Mouse (Mus musculus): Measurements from ENCODE around the gene Sri.
A peak's percentile ranks its signal among the peaks of the same experiment; 100 is the strongest.
"Not testable (repeated sequence)": the region's sequence is repeated elsewhere in the genome, so short reads cannot be mapped to it uniquely, and the experiment has no call there.

The Sri gene

DNA sequence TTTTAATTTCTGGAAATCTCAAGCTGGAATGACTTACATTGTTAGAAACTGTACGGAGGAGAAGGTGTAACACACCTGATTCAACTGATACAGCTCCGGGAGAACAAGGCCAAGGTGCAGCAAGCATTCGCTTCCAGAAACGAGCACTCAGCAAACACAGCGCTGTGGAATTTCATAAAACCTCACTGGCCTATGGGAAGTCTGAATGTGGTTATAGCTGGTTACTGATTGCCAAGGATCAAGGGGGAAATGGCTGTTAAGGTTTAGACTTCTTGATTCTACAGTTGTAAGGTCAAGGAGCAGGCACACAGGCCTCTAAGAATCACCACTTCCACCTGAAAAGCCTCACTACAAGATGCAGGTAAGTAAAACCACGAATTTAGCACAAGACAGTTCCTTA lies at the start of gene Sri:
TSS of gene Sri (plus strand) at position 224 of the 400 bp plus-strand sequence.
- no peak for DNase-seq (ENCODE audit: low read depth, low spot score)
- no peaks in the 10 kb centered on the region for H3K36me3 ChIP-seq (ENCODE audit: control insufficient read depth, insufficient read depth, low read length, poor library complexity, severe bottlenecking)
- no peaks in the 10 kb centered on the region for H3K27me3 ChIP-seq (ENCODE audit: control insufficient read depth, insufficient read depth, low read length, poor library complexity, severe bottlenecking)

DNA sequence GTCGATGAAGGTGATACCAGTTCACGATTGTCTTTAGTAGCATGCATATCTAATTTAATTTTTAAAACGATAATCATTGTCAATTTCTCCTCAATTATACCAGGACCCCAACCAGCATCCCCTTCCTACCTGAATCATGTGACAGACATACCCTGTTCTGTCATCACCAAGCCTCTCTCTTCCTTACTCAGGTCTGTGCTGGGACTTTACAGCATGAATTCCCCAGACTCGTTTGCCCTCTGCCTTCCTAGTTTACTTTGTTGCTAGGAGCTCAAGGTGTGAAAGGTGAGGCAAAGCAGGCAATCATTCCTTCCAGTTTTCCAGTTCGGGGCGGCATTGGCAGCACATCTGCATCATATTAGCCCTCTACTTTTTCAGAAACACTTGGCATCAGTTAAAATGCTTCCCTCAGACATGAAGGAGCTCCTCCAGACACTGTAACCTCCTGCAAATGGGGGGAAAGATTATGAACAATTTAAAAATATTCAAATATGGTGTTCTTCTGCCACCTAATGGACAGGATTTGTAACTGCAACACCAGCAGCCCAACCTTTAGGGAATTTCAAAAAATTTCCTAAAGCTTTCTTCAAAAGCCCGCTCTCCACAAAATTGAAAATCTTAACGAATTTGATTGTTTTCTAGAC lies 49.4 kb upstream of the Sri start:
- peak; percentile 32 for DNase-seq (ENCODE audit: low read depth, low spot score)
- H3K27me3 ChIP-seq (ENCODE audit: control insufficient read depth, insufficient read depth, low read length, poor library complexity, severe bottlenecking), result no peaks in the 10 kb centered on the region
- H3K36me3 ChIP-seq (ENCODE audit: control insufficient read depth, insufficient read depth, low read length, poor library complexity, severe bottlenecking), result no peaks in the 10 kb centered on the region

DNA sequence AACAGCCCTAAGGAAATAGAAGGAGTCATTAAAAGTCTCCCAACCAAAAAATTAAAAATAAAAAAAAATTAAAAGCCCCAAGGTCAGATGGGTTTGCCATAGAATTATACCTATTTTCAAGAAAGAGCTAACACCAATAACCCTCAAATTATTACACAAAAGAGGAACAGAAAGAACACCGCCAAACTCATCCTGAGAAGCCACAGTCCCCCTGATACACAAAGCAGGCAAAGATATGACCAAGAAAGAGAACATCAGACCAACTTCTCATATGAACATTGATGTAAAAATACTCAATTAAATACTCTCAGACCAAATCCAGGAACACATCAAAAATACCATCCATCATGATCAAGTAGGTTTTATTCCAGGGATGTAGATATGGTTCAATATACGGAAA lies 48.8 kb upstream of the Sri start:
- no peak for DNase-seq (ENCODE audit: low read depth, low spot score)
- Histone ChIP-seq H3K36me3 (ENCODE audit: control insufficient read depth, insufficient read depth, low read length, poor library complexity, severe bottlenecking) (no peaks in the 10 kb centered on the region), H3K27me3 (ENCODE audit: control insufficient read depth, insufficient read depth, low read length, poor library complexity, severe bottlenecking) (no peaks in the 10 kb centered on the region)

DNA sequence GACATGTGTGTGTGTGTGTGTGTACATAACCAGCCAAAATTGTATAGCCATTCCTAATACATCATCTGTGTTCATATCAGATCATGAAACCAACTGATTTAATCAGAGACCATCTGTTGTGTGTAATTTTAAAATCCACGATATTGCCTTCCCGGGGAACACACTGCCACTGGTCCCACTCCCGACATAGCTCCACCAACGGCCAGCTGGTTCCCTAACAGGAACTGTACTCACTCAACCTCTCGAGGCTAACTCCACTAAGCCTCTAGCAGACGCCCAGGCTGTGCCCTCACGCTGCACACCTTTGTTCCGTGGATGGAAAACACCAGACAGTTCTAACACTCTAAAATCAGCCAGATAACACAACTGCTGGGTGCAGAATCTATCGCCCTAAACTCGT lies 45.4 kb upstream of the Sri start:
- no peaks in the 10 kb centered on the region for H3K27me3 ChIP-seq (ENCODE audit: control insufficient read depth, insufficient read depth, low read length, poor library complexity, severe bottlenecking)
- H3K36me3 ChIP-seq (ENCODE audit: control insufficient read depth, insufficient read depth, low read length, poor library complexity, severe bottlenecking), result no peaks in the 10 kb centered on the region
- no peak for DNase-seq (ENCODE audit: low read depth, low spot score)

DNA sequence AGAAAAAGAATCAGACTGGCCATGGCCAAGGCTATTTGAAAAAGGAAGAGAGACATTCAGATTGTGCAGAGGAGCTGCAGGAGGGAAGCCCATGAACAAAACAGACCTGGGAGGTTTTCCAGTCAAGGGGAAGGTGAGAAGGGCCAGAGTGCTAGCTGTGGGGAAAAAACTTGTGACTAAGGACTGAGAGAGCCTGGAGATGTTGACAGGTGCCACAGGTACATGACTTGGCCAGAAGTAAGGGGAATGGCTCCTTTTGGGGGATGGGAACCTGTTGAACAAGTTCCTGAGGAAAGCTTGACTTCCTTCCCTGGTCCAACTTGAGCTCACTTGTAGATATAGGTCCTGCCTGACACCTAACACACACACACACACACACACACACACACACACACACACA lies 43.1 kb upstream of the Sri start:
- H3K27me3 ChIP-seq (ENCODE audit: control insufficient read depth, insufficient read depth, low read length, poor library complexity, severe bottlenecking), result no peaks in the 10 kb centered on the region
- H3K36me3 ChIP-seq (ENCODE audit: control insufficient read depth, insufficient read depth, low read length, poor library complexity, severe bottlenecking), result no peaks in the 10 kb centered on the region
- DNase-seq (ENCODE audit: low read depth, low spot score), result no peak

- Histone ChIP-seq H3K27me3 (ENCODE audit: control insufficient read depth, insufficient read depth, low read length, poor library complexity, severe bottlenecking) (no peaks in the 10 kb centered on the region), H3K36me3 (ENCODE audit: control insufficient read depth, insufficient read depth, low read length, poor library complexity, severe bottlenecking) (no peaks in the 10 kb centered on the region)
- DNase-seq (ENCODE audit: low read depth, low spot score), result no peak
These were observed 32.6 kb upstream of the Sri start for GRCm38 (mm10) chr5:8013276-8013675.

- DNase-seq (ENCODE audit: low read depth, low spot score); H3K27me3 ChIP-seq (ENCODE audit: control insufficient read depth, insufficient read depth, low read length, poor library complexity, severe bottlenecking); H3K36me3 ChIP-seq (ENCODE audit: control insufficient read depth, insufficient read depth, low read length, poor library complexity, severe bottlenecking): not testable (repeated sequence)
These were observed 11.3 kb upstream of the Sri start for GRCm38 (mm10) chr5:8034596-8034995.

DNA sequence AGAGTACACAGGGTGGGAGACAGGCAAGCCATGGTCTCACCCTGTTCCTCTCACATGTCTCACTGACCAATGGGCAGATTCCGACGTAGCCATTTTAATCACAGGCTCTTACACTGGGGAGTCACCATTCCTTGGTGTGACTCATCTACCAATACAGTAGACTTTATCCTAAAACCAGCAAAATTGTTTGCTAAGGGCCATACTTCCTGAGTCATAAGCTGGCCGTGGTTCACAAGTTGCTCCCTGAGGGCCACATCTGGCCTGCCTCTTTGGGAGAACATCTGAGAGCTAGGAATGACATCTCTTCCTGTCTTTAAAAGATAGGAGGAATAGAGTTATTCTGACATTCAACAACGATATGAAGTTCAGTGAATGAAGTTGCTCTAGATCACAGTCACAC lies 7.9 kb downstream of the Sri start:
- 0 out of 2 replicates have a peak, but pooled peaks cover 5% of the 10 kb centered on the region for H3K36me3 ChIP-seq (ENCODE audit: control insufficient read depth, insufficient read depth, low read length, poor library complexity, severe bottlenecking)
- no peak for DNase-seq (ENCODE audit: low read depth, low spot score)

GRCm38 (mm10) chr5:8055721-8056129 lies 9.8 kb downstream of the Sri start:
- Histone ChIP-seq H3K36me3 (ENCODE audit: control insufficient read depth, insufficient read depth, low read length, poor library complexity, severe bottlenecking) (peaks cover 10% of the 10 kb centered on the region), H3K27me3 (ENCODE audit: control insufficient read depth, insufficient read depth, low read length, poor library complexity, severe bottlenecking) (no peaks in the 10 kb centered on the region)
- DNase-seq (ENCODE audit: low read depth, low spot score), result peak; percentile 63

More for the DNA sequence above, 7.9 kb downstream of the Sri start:
- no peaks in the 10 kb centered on the region for H3K27me3 ChIP-seq (ENCODE audit: control insufficient read depth, insufficient read depth, low read length, poor library complexity, severe bottlenecking)

DNA sequence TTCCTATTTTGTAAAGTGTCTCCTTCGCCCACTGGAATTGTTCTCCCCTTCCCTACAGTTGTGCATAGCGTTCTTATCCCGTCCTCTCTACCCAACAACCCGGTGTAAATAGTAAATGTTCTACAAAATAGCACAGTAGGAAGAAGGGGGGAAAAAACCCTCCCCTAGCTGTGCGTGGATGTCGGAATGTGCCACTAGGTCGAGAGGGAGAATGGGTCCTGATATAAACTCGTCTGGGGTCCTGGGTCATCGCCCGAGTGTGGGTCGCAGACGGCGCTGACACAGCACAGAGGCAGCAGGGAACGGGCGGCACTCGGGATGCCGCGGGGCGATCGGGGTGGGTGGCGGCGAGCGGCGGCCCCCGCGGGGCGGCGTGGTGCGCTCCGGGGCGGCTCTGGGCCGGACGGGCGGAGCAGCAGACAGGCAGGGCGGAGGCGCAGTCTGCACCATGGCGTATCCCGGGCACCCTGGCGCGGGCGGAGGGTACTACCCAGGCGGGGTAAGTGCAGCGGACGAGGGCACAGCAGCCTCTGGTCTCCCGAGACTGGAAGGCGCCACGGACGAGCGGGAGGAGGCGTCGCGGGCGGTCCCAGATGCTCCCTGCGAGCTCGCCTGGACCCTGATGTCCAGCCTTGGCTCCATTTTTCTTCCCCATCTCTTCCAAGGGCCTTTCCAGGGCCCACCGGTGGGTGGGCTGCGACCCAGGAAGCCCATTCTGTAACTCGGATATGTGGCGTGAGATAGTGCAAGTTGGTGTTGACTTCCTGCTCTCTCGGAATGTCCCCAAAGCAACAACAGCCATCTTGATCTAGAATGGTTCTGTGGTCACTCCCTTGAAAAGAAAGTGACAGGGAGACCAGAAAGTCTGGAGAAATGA lies 10.5 kb downstream of the Sri start:
- H3K36me3 ChIP-seq (ENCODE audit: control insufficient read depth, insufficient read depth, low read length, poor library complexity, severe bottlenecking), result peaks cover 10% of the 10 kb centered on the region
- H3K27me3 ChIP-seq (ENCODE audit: control insufficient read depth, insufficient read depth, low read length, poor library complexity, severe bottlenecking), result no peaks in the 10 kb centered on the region
- peak; percentile 82 for DNase-seq (ENCODE audit: low read depth, low spot score)

GRCm38 (mm10) chr5:8057018-8057323 lies 11.1 kb downstream of the Sri start:
- H3K36me3 ChIP-seq (ENCODE audit: control insufficient read depth, insufficient read depth, low read length, poor library complexity, severe bottlenecking), result peaks cover 13% of the 10 kb centered on the region
- peak; percentile 3 for DNase-seq (ENCODE audit: low read depth, low spot score)
- no peaks in the 10 kb centered on the region for H3K27me3 ChIP-seq (ENCODE audit: control insufficient read depth, insufficient read depth, low read length, poor library complexity, severe bottlenecking)

GRCm38 (mm10) chr5:8058056-8058455 lies 12.2 kb downstream of the Sri start:
- Histone ChIP-seq H3K27me3 (ENCODE audit: control insufficient read depth, insufficient read depth, low read length, poor library complexity, severe bottlenecking) (no peaks in the 10 kb centered on the region), H3K36me3 (ENCODE audit: control insufficient read depth, insufficient read depth, low read length, poor library complexity, severe bottlenecking) (peaks cover 14% of the 10 kb centered on the region)

GRCm38 (mm10) chr5:8062469-8062868 lies 16.6 kb downstream of the Sri start:
- H3K36me3 ChIP-seq (ENCODE audit: control insufficient read depth, insufficient read depth, low read length, poor library complexity, severe bottlenecking), result peaks cover 17% of the 10 kb centered on the region
- no peak for DNase-seq (ENCODE audit: low read depth, low spot score)

More at GRCm38 (mm10) chr5:8058056-8058455, 12.2 kb downstream of the Sri start:
- no peak for DNase-seq (ENCODE audit: low read depth, low spot score)

GRCm38 (mm10) chr5:8063207-8063606 lies 17.3 kb downstream of the Sri start:
- no peaks in the 10 kb centered on the region for H3K27me3 ChIP-seq (ENCODE audit: control insufficient read depth, insufficient read depth, low read length, poor library complexity, severe bottlenecking)
- no peak for DNase-seq (ENCODE audit: low read depth, low spot score)
- H3K36me3 ChIP-seq (ENCODE audit: control insufficient read depth, insufficient read depth, low read length, poor library complexity, severe bottlenecking), result peaks cover 17% of the 10 kb centered on the region

More at GRCm38 (mm10) chr5:8062469-8062868, 16.6 kb downstream of the Sri start:
- no peaks in the 10 kb centered on the region for H3K27me3 ChIP-seq (ENCODE audit: control insufficient read depth, insufficient read depth, low read length, poor library complexity, severe bottlenecking)

DNA sequence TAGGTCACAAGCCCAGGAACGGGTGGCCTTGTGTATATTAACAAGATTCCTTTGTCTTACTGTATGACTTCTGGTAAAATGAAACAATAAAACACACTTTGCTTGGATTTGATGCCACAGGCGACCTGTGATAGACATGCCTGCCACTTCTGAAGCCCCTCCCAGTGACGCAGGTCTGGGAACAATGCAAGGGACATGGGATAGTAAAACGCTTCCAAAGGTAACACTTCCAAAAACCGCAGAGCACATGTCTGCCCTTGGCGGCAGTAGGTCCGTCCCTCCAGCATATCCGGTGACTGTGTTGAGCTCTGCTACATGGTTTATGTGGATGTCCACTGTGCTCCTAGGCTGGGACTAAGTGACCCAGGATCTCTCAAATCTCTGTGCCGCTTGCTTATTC lies 27.5 kb downstream of the Sri start:
- no peaks in the 10 kb centered on the region for H3K27me3 ChIP-seq (ENCODE audit: control insufficient read depth, insufficient read depth, low read length, poor library complexity, severe bottlenecking)
- DNase-seq (ENCODE audit: low read depth, low spot score), result no peak

More for the DNA sequence above, 27.5 kb downstream of the Sri start:
- H3K36me3 ChIP-seq (ENCODE audit: control insufficient read depth, insufficient read depth, low read length, poor library complexity, severe bottlenecking), result peaks cover 3% of the 10 kb centered on the region; the same call in 1 of the 2 replicates

Data from splenic B cell, adult 2 months (primary cell).